Mouse (Mus musculus): ENCODE data around the gene Rnaseh2a.

DNA sequence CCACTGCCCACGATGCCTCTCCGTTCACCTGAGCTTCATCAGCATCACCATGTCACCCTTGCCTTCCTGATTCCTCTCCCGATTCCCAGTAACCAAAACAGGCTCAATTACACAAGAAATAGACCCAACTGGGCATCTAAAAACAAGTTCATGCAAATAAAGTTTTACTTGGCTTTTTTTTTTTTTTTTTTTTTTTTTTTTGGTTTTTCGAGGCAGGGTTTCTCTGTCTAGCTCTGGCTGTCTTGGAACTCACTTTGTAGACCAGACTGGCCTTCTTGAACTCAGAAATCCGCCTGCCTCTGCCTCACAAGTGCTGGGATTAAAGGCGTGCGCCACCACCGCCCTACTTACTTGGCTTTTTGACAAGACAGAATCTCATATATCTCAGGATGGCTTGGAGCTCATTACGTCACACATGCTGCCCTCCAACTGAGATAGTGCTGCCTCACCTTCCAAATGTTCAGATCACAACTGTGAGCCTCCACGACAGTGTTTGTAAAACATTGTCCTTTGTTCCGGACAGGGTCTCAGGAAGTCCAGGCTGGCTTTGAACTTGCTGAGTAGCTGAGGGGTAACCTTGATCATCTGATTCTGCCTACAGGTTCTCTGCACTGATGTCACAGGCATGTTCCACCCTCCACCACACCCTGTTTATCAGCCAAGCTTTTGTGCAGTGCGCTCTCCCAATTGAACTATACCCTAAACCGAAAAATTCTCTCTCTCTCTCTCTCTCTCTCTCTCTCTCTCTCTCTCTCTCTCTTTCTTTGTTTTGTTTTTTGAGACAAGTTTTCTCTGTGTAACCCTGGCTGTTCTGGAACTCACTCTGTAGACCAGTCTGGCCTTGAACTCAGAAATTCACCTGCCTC lies 31.7 kb downstream of the Rnaseh2a start:
- no peak for TF ChIP-seq CTCF (IDR thresholded peaks at IDR 0.05; ENCODE audit: low read depth, low read length)
- TF ChIP-seq POLR2A (IDR thresholded peaks at IDR 0.05; ENCODE audit: borderline replicate concordance, low read depth, low read length), result no peak

Data from bone marrow macrophage, adult 2 months (primary cell).